Mouse (Mus musculus): Measurements from ENCODE around the gene Nppc. TPM values are rescaled to one million over a fixed set of nuclear protein-coding genes. Genes with fewer than 3 reads are reported as not detected.

Nppc gene
- not detected in 2 replicates for polyA plus RNA-seq (2015; fragmentation: Nextera tagmentation; extraction: Ambion mirVana)

DNA sequence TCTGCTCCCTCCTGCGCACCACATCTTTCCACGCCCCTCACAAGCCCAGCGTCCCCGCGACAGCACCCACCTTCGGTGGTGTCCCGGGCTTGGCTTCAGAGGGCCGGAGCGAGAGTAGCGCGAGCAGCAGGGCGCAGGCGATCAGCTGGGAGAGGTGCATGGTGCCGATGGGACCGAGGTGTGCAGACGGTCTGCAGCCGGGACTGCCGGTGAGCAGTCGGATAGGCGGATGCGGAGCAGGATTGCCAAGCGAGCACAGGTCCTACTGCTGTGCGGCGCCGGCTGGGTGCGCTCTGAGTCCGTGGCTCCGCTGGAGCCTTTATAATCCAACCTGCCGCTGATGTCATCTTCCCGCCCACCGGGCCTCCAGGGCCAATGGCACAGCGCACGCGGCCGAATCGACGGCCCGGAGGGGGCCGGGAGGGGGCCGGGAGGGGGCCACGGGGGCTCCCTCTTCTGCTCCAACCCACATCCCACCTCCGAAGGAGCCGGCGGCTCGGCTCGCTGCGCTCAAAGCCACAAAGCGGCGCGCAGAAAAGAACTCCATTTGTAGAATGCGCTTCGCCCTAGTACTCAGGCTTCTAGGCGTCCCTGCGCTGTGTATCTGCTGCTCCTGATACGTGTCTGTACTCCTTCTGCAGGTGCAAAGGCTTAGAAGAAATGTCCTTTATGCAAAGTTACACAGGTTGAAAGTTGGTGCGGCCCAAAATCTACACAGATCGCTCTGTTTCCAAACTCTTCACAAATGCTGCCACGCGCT, at the start of gene Nppc:
Gene Nppc (minus strand): TSS at position 293 of the 760 bp plus-strand sequence.
- ATAC-seq (ENCODE audit: insufficient read depth), result peak; percentile 64
- H3K4me3 ChIP-seq (replicated peaks), result peak within 1 kb of the TSS; percentile 42
- no peak within 1 kb of the TSS for H3K27ac ChIP-seq (replicated peaks)
- peaks cover 13% of the 10 kb centered on the region for H3K4me1 ChIP-seq (replicated peaks)
- H3K9me3 ChIP-seq (replicated peaks), result no peaks in the 10 kb centered on the region
- H3K9ac ChIP-seq, result no peak within 1 kb of the TSS
- 5% methylated on average over 59 of the region's 59 CpGs for WGBS (ENCODE audit: insufficient replicate concordance)
- H3K36me3 ChIP-seq (replicated peaks), result no peaks in the 10 kb centered on the region
- peaks cover 70% of the 10 kb centered on the region for H3K27me3 ChIP-seq
- H3K4me2 ChIP-seq, result peak within 1 kb of the TSS; percentile 73

DNA sequence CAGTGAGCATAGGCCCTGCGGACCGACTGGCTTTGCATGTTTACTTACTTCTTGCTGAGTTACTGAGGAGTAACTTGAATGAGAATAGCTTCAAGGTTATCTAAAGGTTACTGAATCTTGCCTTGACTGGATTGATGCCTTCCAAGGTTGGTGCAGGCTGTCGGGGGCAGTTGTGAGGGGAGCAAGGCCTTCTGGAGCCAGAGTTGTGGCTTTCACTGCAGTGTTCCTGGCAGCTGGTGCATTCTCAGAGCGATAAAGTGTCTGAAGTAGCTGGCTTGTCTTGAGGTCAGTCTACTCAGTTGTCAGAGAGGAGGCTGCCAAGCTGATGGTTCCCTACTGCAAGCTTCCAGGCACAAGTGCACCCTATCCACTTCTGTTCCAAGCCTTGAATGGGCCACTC, 49.0 kb upstream of the Nppc start:
- no peak for ATAC-seq (ENCODE audit: insufficient read depth)
- Histone ChIP-seq H3K27me3 (no peaks in the 10 kb centered on the region), H3K4me2 (no peak overlapping the region), H3K9me3 (replicated peaks) (no peaks in the 10 kb centered on the region), H3K4me1 (replicated peaks) (peaks cover 27% of the 10 kb centered on the region), H3K27ac (replicated peaks) (no peak overlapping the region), H3K36me3 (replicated peaks) (no peaks in the 10 kb centered on the region), H3K9ac (no peak overlapping the region), H3K4me3 (replicated peaks) (no peak overlapping the region)
- WGBS (ENCODE audit: insufficient replicate concordance), result 52% methylated on average over 4 of the region's 4 CpGs

DNA sequence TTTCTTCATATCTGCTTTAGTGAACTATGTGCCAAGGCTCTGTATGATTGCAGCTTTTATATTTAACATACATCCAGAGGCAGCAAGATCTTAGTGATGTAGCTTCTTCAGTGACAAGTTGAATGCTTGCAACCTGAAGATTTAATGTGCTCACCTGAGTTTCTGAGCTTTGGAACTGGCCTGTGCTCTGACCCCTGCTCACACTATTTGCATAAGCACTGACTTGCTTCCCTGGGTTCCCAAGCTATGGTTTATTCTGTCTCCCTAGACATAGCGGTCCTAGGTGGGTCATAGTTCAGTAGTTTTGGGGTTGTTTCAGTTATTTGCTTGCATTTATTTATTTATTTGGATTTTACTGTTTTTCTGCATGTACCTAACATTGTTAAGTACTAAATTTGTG, 47.8 kb upstream of the Nppc start:
- Histone ChIP-seq H3K4me2 (no peak overlapping the region), H3K36me3 (replicated peaks) (no peaks in the 10 kb centered on the region), H3K9me3 (replicated peaks) (no peaks in the 10 kb centered on the region), H3K4me3 (replicated peaks) (no peak overlapping the region), H3K27ac (replicated peaks) (no peak overlapping the region), H3K27me3 (no peaks in the 10 kb centered on the region), H3K4me1 (replicated peaks) (peaks cover 30% of the 10 kb centered on the region), H3K9ac (no peak overlapping the region)
- 76% methylated on average over 1 of the region's 1 CpGs for WGBS (ENCODE audit: insufficient replicate concordance)
- no peak for ATAC-seq (ENCODE audit: insufficient read depth)

DNA sequence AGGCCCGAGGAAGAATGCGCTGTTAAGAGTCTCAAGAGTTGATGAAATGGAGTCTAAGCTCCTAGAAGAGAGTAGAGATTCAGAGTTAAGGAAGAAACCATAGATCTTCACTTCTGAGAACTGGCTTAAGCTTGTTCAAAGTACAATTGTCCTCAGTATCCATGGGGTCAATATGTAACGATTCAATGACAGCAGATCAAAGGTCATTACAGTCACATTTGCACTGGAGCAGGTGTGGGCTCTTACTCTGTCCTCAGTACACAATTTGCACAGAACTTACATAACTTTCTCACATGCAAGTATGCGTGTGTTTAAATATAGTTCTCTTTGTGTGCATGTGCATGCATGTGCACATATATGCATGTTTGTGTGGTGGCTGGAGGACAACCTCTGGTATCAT, 42.7 kb upstream of the Nppc start:
- Histone ChIP-seq H3K4me1 (replicated peaks) (peaks cover 31% of the 10 kb centered on the region), H3K27ac (replicated peaks) (0 out of 2 replicates have a peak overlapping the region, but pooled peaks have one; percentile 38), H3K9me3 (replicated peaks) (no peaks in the 10 kb centered on the region), H3K36me3 (replicated peaks) (no peaks in the 10 kb centered on the region), H3K4me2 (no peak overlapping the region), H3K4me3 (replicated peaks) (no peak overlapping the region), H3K27me3 (no peaks in the 10 kb centered on the region), H3K9ac (no peak overlapping the region)
- ATAC-seq (ENCODE audit: insufficient read depth), result peak; percentile 22; the same call in 1 of the 2 replicates
- 71% methylated on average over 4 of the region's 4 CpGs for WGBS (ENCODE audit: insufficient replicate concordance)

DNA sequence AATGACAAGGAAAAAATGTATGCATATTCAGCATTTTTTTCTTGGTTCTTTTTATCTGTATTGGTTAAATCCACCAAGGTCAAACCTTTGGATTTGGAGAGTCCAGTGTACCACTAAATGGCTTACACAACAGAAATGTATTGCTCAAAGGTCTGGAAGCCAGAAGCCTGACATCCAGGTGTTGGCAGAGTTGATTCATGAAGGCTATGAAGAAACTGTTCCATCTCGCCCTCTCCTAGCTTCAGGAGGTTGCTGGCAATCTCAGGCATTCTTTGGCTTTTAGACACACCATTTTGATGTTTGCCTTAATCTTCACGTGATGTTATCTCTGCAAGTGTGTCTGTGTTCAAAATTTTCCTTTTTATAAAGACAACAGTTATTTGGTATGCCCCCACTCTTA, 41.7 kb upstream of the Nppc start:
- Histone ChIP-seq H3K4me3 (replicated peaks) (no peak overlapping the region), H3K36me3 (replicated peaks) (no peaks in the 10 kb centered on the region), H3K9me3 (replicated peaks) (no peaks in the 10 kb centered on the region), H3K4me2 (no peak overlapping the region), H3K4me1 (replicated peaks) (peaks cover 23% of the 10 kb centered on the region), H3K9ac (no peak overlapping the region), H3K27me3 (no peaks in the 10 kb centered on the region), H3K27ac (replicated peaks) (no peak overlapping the region)
- 60% methylated on average over 2 of the region's 2 CpGs for WGBS (ENCODE audit: insufficient replicate concordance)
- ATAC-seq (ENCODE audit: insufficient read depth), result no peak

DNA sequence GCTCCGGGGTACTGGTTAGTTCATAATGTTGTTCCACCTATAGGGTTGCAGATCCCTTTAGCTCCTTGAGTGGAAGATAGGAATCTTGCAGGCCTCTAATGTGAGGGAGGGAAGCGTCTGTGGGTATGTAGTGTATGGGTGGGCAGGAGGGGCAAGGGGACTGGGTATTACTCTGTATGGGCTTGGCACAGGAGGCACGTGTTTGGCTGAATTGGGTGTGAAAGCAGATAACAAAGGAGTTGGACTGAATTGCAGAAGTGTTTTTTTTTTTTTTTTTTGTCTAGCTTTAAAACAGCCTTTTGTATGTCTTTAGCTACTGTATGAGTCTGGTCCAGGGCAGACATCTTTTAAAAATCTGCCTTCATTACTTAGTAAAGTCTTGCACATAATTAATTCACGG, 39.2 kb upstream of the Nppc start:
- Histone ChIP-seq H3K4me1 (replicated peaks) (peaks cover 28% of the 10 kb centered on the region), H3K9ac (no peak overlapping the region), H3K36me3 (replicated peaks) (no peaks in the 10 kb centered on the region), H3K4me3 (replicated peaks) (no peak overlapping the region), H3K4me2 (no peak overlapping the region), H3K27ac (replicated peaks) (no peak overlapping the region), H3K27me3 (no peaks in the 10 kb centered on the region), H3K9me3 (replicated peaks) (no peaks in the 10 kb centered on the region)
- ATAC-seq (ENCODE audit: insufficient read depth), result no peak
- 46% methylated on average over 4 of the region's 4 CpGs for WGBS (ENCODE audit: insufficient replicate concordance)

DNA sequence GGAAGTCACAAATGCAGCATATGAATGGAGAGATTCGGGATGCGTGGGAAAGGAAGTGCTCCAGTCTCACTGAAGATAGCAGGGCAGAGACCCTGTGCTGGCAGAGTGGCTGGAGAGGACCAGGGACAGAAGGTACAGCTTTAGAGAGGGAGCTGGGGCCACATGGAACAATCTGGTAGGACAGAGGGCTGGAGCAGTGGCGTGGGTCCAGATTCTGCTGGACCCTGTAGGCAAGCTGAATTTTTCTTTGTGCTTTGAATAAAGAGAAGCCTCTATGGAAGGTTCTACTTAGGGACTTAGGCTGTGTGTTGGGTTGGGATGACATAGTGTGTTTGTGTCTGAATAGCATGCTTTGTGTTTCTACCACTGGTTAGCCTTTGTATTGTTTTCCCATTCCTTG, 35.1 kb upstream of the Nppc start:
- Histone ChIP-seq H3K4me2 (no peak overlapping the region), H3K36me3 (replicated peaks) (no peaks in the 10 kb centered on the region), H3K27me3 (no peaks in the 10 kb centered on the region), H3K27ac (replicated peaks) (no peak overlapping the region), H3K4me3 (replicated peaks) (no peak overlapping the region), H3K9me3 (replicated peaks) (no peaks in the 10 kb centered on the region), H3K4me1 (replicated peaks) (peaks cover 39% of the 10 kb centered on the region), H3K9ac (no peak overlapping the region)
- WGBS (ENCODE audit: insufficient replicate concordance), result 75% methylated on average over 3 of the region's 3 CpGs
- ATAC-seq (ENCODE audit: insufficient read depth), result no peak

DNA sequence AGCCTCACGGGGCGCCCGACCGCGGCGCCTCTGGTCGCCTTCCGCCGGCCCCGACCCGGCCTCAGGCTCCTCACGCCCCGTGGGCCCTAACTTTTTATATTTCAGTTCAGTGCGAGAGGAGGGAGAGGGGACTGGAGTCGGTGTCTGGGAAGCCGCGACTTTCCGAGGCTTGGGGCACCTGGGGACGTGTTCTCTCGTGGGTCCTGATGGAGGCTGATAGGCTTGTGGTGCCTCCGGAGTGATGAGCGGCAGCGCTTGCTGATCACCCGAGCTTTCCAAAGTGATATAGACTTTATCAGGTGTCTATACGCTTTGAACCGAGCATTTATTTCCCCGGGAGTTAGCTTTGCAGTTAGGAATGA, 33.6 kb upstream of the Nppc start:
- Histone ChIP-seq H3K9ac (peak overlapping the region; percentile 76), H3K4me2 (peak overlapping the region; percentile 78), H3K4me3 (replicated peaks) (peak overlapping the region; percentile 84), H3K27ac (replicated peaks) (peak overlapping the region; percentile 82), H3K36me3 (replicated peaks) (no peaks in the 10 kb centered on the region), H3K9me3 (replicated peaks) (no peaks in the 10 kb centered on the region), H3K4me1 (replicated peaks) (peaks cover 40% of the 10 kb centered on the region), H3K27me3 (no peaks in the 10 kb centered on the region)
- WGBS (ENCODE audit: insufficient replicate concordance), result under 1% methylated on average over 27 of the region's 27 CpGs
- peak; percentile 62 for ATAC-seq (ENCODE audit: insufficient read depth)

DNA sequence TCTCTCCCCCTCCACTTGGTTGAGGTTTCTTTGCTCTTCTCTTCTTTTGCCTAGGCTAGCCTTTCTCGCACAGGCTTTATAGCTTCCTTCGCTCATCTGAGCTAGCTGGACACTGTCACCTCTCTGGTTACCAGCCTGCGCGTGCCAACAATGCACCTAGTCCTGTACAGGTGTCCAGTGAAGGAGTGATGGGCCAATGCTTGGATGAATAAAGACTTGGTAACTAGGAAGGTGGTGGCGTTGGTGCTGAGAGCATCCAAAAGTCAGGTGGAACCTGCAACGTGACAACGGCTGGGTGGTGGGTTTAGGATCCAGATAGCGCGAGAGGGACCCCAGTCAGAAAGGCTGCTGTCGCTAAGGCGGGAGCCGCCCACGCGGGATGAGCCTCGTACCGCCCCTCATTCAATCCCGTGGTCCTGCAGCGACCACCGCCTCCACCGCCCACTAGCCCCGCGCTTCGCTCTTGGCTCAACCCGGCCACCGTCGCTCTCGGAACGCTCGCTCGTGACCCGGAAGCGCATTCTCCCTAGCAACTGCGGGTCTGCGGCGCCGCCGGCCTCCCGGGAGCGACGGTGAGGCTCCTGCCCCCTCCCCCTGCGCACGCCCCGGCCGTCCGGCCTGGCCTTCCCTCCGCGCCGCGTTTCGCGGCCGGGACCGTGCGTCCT, 33.1 kb upstream of the Nppc start, which contains the start of gene Dis3l2:
Gene Dis3l2 (plus strand): TSS at position 509 of the 665 bp plus-strand sequence.
- Histone ChIP-seq H3K4me3 (replicated peaks) (peak within 1 kb of the TSS; percentile 84), H3K36me3 (replicated peaks) (no peaks in the 10 kb centered on the region), H3K27ac (replicated peaks) (peak within 1 kb of the TSS; percentile 82), H3K4me2 (peak within 1 kb of the TSS; percentile 78), H3K4me1 (replicated peaks) (peaks cover 37% of the 10 kb centered on the region), H3K9ac (peak within 1 kb of the TSS; percentile 76), H3K27me3 (no peaks in the 10 kb centered on the region), H3K9me3 (replicated peaks) (no peaks in the 10 kb centered on the region)
- ATAC-seq (ENCODE audit: insufficient read depth), result peak; percentile 83
- WGBS (ENCODE audit: insufficient replicate concordance), result 3% methylated on average over 54 of the region's 54 CpGs

DNA sequence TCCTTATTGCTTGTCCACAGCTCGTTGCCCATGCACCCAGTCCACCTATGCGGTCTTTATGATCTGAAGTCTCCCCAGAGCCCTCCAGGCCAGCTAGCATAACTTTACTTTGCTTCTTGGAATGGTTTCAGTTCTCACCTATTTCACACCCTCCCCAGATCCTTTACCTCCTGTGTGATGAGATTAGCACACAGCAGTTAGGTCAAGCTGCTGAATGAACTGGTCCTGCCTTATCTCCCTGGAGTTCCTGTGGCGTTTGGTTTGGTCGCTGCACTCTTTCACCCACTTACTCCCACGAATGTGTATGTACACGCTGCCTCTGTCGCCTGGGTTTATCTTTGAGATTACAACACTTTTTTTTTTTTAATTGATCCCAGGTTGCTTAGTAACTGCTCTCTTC, 30.0 kb upstream of the Nppc start:
- Histone ChIP-seq H3K9me3 (replicated peaks) (no peaks in the 10 kb centered on the region), H3K4me2 (peak overlapping the region; percentile 11; the same call in 1 of the 2 replicates), H3K4me1 (replicated peaks) (peaks cover 35% of the 10 kb centered on the region), H3K27me3 (no peaks in the 10 kb centered on the region), H3K4me3 (replicated peaks) (no peak overlapping the region), H3K36me3 (replicated peaks) (no peaks in the 10 kb centered on the region), H3K27ac (replicated peaks) (no peak overlapping the region), H3K9ac (no peak overlapping the region)
- 20% methylated on average over 7 of the region's 7 CpGs for WGBS (ENCODE audit: insufficient replicate concordance)
- ATAC-seq (ENCODE audit: insufficient read depth), result 0 out of 2 replicates have a peak, but pooled peaks have one; percentile 32

DNA sequence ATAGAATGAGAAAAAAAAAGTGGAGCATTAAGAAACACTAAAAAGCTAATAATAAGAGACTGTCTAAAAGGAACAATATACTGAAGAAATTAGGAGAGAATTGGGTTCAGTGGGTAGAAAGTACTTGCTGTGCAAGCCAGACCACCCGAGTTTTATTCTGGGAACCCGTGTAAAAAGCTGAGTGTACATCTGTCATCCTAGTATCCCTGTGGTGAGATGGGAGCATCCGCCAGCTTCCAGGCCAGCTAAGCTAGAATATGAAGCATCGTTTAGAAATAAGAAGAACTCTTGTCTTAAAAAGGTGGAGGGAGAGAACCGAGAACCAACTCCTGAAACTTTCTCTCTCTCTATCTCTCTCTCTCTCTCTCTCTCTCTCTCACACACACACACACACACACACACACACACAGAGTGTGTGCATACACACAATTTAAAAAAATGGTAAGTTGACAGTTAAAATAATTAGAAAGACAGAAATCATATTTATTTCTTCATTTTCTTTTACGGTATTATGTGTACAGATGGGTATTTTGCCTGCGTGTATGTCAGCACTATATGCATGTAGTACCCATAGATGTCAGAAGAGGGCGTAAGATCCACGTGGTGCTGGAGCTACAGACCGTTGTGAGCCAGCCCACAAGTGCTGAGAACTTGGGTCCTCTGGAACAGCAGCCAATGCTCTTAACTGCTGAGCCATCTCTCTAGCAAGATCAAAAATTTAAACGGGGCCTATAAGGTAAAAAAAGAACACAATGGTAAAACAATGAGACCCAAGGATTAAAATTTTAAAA, 29.2 kb upstream of the Nppc start:
- H3K9ac ChIP-seq, result no peak overlapping the region
- ATAC-seq (ENCODE audit: insufficient read depth), result no peak
- H3K4me1 ChIP-seq (replicated peaks), result peaks cover 28% of the 10 kb centered on the region
- H3K9me3 ChIP-seq (replicated peaks), result no peaks in the 10 kb centered on the region
- no peak overlapping the region for H3K4me2 ChIP-seq
- H3K4me3 ChIP-seq (replicated peaks), result no peak overlapping the region
- 60% methylated on average over 11 of the region's 11 CpGs for WGBS (ENCODE audit: insufficient replicate concordance)
- H3K27ac ChIP-seq (replicated peaks), result no peak overlapping the region
- no peaks in the 10 kb centered on the region for H3K27me3 ChIP-seq
- no peaks in the 10 kb centered on the region for H3K36me3 ChIP-seq (replicated peaks)

Measured in liver, embryonic 15.5 days (tissue).